Comparison of ENCODE assay signal across 8 mouse cellular contexts in the genomic region with DNA sequence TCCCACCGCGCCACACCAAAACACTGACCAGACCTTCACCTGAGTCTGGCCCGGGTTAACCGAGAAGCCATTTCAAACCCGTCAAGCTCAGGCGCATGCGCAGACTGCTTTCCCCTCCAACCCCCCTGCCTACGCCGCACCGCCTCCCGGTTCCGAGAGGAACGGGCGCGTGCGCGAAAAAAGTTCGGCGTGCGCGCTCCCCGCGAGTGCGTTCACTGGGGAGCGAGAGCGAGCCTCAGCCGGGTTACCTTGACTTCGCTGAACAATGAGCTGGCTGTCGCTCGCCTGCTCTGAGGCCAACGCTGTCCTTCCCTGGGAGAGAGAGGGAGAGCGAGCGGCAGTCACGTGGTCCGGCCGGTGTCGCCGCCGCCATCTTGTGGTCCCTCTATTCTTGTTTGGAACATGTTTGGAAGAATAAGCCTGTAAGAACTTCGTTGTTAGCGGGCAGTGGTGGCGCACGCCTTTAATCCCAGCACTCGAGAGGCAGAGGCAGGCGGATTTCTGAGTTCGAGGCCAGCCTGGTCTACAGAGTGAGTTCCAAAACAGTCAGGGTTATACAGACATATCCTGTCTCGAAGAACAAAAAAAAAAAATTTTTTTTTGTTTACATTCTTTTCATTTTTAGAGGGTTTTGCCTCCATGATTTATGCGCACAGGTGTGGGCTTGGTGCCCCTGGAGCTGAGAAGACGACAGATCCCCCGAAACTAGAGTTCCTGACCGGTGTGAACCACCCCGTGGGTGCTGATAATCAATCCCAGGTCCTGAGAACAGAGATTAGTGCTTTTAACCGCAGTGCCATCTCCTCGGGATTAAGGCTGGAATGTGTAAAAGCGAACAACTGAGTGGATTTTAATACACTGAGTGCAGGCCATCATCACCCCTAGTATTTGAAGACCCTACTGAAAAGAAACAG. TPM values are rescaled to one million over a fixed set of nuclear protein-coding genes. Genes with fewer than 3 reads are reported as not detected.
DNase-seq lines count a peak whose midpoint lies in the region; ATAC-seq lines count a peak whose summit lies in the region.

Gene Ccar1 (minus strand): TSS at position 110 of the 914 bp plus-strand sequence.

- WGBS in hindbrain, embryonic 11.5 days = 3% methylated on average over 55 of the region's 55 CpGs

- ATAC-seq in hindbrain, embryonic 11.5 days (ENCODE audit: low FRiP score) = peak; percentile 99

- H3K9ac ChIP-seq in hindbrain, embryonic 11.5 days (ENCODE audit: low read depth, low read length) = peak within 1 kb of the TSS; percentile 99

- peak within 1 kb of the TSS; percentile 71 for H3K4me2 ChIP-seq in hindbrain, embryonic 11.5 days (replicated peaks; ENCODE audit: low read depth, low read length)

- H3K36me3 ChIP-seq in hindbrain, embryonic 11.5 days (ENCODE audit: control insufficient read depth, insufficient read depth, low read length) = peaks cover 9% of the 10 kb centered on the region; the same call in 1 of the 2 replicates

- H3K9me3 ChIP-seq in hindbrain, embryonic 11.5 days (ENCODE audit: control insufficient read depth, low read length) = no peaks in the 10 kb centered on the region

- peak; percentile 99 for DNase-seq in Muller cell, postnatal 12 days (ENCODE audit: inconsistent ontology term)
- peak; percentile 99 for DNase-seq in cerebellum, adult 9-11 months
- peak; percentile 96 to 99 for DNase-seq in frontal cortex, adult 2 months (ENCODE audit: extremely low spot score in 1 of 2, low spot score in 1 of 2)
- peak; percentile 100 for DNase-seq in hindbrain, embryonic 11.5 days (ENCODE audit: low spot score)
- DNase-seq in layer of hippocampus, postnatal 10 days (ENCODE audit: low spot score in 2 of 2) = peak; percentile 99 to 100
- DNase-seq in lung, postnatal 10 days = peak; percentile 99
- peak; percentile 99 for DNase-seq in ovary, postnatal 36 days (ENCODE audit: low spot score)
- peak; percentile 99 for DNase-seq in thymus, postnatal 25 days

- no peaks in the 10 kb centered on the region for H3K27me3 ChIP-seq in hindbrain, embryonic 11.5 days (ENCODE audit: control insufficient read depth, insufficient read depth, low read length)

- peak within 1 kb of the TSS; percentile 94 for H3K27ac ChIP-seq in hindbrain, embryonic 11.5 days (ENCODE audit: low read depth, low read length)

- peak within 1 kb of the TSS; percentile 99 for H3K4me3 ChIP-seq in hindbrain, embryonic 11.5 days (ENCODE audit: low read depth, low read length)

- no peaks in the 10 kb centered on the region for H3K4me1 ChIP-seq in hindbrain, embryonic 11.5 days (replicated peaks; ENCODE audit: control insufficient read depth, insufficient read depth, low read length)

RNA-seq across cellular contexts. Expression of gene Ccar1, which starts in this region (rescaled TPM):
- 40.7 and 43.9 TPM in 2 replicates for polyA plus RNA-seq in frontal cortex, adult 2 months (2012; rRNA removed)
- polyA plus RNA-seq in hindbrain, embryonic 11.5 days (2014; fragmentation: Nextera tagmentation; extraction: Ambion mirVana) = 155 and 176 TPM in 2 replicates
- total RNA-seq in layer of hippocampus, postnatal 10 days (2021) = 10 to 100 TPM; 55.2 to 71.8 TPM

Comparison
In these comparisons a context has a peak if more than half of its experiments do, and no peak if none do; other contexts are left out.
1. Peak in every context shown above with its lines: DNase-seq, ATAC-seq, H3K4me3 ChIP-seq and H3K27ac ChIP-seq.